Mouse (Mus musculus) liver, embryonic 14.5 days (tissue): ENCODE data around the gene Gimap9. TPM values are rescaled to one million over a fixed set of nuclear protein-coding genes. Genes with fewer than 3 reads are reported as not detected.
A peak's percentile ranks its signal among the peaks of the same experiment; 100 is the strongest.

Experiments used
- ATAC-seq: fragments of 200-750 bp; cut with Nextera tagmentation; 2 replicates; pipeline ENCODE4 v1.8.0; 2017; ENCODE audit warnings: moderate number of reproducible peaks, mild to moderate bottlenecking, moderate library complexity; ENCODE audit not compliant: insufficient read depth
- DNase-seq, 3 experiments: peaks; one replicate each; pipeline ENCODE4 v3.0.0-alpha.2; 2012 to 2013; ENCODE audit warnings: low read depth in 3 of 3, low spot score in 3 of 3
- H3K27ac ChIP-seq: fragments of 300-500 bp; sonication (generic); 2 replicates; pipeline ENCODE4 v1.5.1; 2014; ENCODE audit warnings: moderate library complexity, mild to moderate bottlenecking, control low read depth, inconsistent platforms
- H3K27me3 ChIP-seq: fragments of 300-500 bp; sonication (generic); 2 replicates; pipeline ENCODE4 v1.6.1; 2014; ENCODE audit warnings: mild to moderate bottlenecking, low read length, moderate library complexity; ENCODE audit not compliant: control insufficient read depth, insufficient read depth
- H3K36me3 ChIP-seq: fragments of 300-500 bp; sonication (generic); replicated peaks from 2 replicates; pipeline ENCODE4 v1.6.1; 2014; ENCODE audit warnings: low read depth; ENCODE audit not compliant: control insufficient read depth, insufficient read depth
- H3K4me1 ChIP-seq, 2 experiments: fragments of 200-500 bp in 1 of 2; fragments of 300-500 bp in 1 of 2; sonication (generic) in 1 of 2; replicated peaks; 2 replicates each; pipeline ENCODE4 v1.6.1; 2012 to 2014; ENCODE audit warnings: antibody characterized with exemption in 1 of 2, inconsistent platforms in 1 of 2, low read length in 1 of 2; ENCODE audit not compliant: control insufficient read depth in 2 of 2, insufficient read depth in 2 of 2
- H3K4me2 ChIP-seq: fragments of 300-500 bp; sonication (generic); 2 replicates; pipeline ENCODE4 v1.6.1; 2014; ENCODE audit warnings: low read depth, mild to moderate bottlenecking, control low read depth, moderate library complexity
- H3K4me3 ChIP-seq, 2 experiments: fragments of 200-500 bp in 1 of 2; fragments of 300-500 bp in 1 of 2; sonication (generic) in 1 of 2; 2 replicates each; pipeline ENCODE4 v1.5.1; 2012 to 2014; ENCODE audit warnings: low read depth in 2 of 2, low read length in 2 of 2, mild to moderate bottlenecking in 2 of 2, control low read depth in 1 of 2, inconsistent platforms in 1 of 2, moderate library complexity in 1 of 2; ENCODE audit not compliant: insufficient read depth in 1 of 2
- H3K9ac ChIP-seq: fragments of 300-500 bp; sonication (generic); replicated peaks from 2 replicates; pipeline ENCODE4 v1.6.1; 2014; ENCODE audit warnings: mild to moderate bottlenecking, control low read depth, moderate library complexity
- H3K9me3 ChIP-seq: fragments of 300-500 bp; sonication (generic); 2 replicates; pipeline ENCODE4 v1.6.1; 2016; ENCODE audit warnings: low read length, mixed read lengths; ENCODE audit not compliant: control insufficient read depth
- CTCF ChIP-seq: IDR thresholded peaks from 2 replicates; pipeline ENCODE4 v1.5.1; 2016; ENCODE audit warnings: antibody characterized with exemption, low read depth, control low read depth
- EP300 ChIP-seq: IDR thresholded peaks from 2 replicates; pipeline ENCODE4 v1.6.1; 2016; ENCODE audit warnings: antibody characterized with exemption, low read depth
- WGBS: fragments of 180-500 bp; shearing (Covaris S2); extraction: QIAGEN DNeasy Blood & Tissue Kit; methylation state at CpG from one replicate; pipeline ENCODE4 v1.1.7; 2014; ENCODE audit not compliant: insufficient replicate concordance; 5-methylcytosine and 5-hydroxymethylcytosine counted together
- polyA plus RNA-seq, 2 experiments: library from polyadenylated mRNA; depleted of rRNA in 1 of 2; stranded (reverse) in 1 of 2; unstranded in 1 of 2; fragments of >200 nt; fragmentation: Nextera tagmentation in 1 of 2; extraction: Ambion mirVana in 1 of 2; gene quantifications; 2 replicates each; pipeline versions ENCODE4 v1.2.1 to v1.2.3; 2012 to 2014

The Gimap9 gene
- polyA plus RNA-seq, 2 experiments = 7.2 to 8.0 TPM

DNA sequence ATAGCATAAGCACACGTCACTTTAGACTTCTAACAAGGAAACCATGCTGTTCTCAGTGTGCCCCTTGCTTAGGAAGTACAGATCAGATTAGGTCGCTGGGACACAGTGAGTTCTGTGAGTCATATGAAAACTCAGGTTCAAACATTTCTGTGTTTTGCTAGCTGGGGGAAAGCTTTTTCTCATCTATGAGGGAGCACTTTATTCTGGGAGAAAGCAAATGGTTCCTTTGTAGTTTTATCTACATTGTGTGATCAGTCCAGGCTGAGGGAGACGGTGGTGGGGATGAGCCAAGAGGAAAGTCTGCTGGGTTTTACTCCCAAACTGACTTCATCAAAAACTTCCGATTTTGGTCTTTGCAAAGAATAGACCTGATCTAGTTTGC is 29.6 kb upstream of the Gimap9 start:
- DNase-seq (no peak), ATAC-seq (no peak)
- no peak overlapping the region for H3K4me3 ChIP-seq
- H3K4me2 ChIP-seq = no peak overlapping the region
- no peak overlapping the region for H3K9ac ChIP-seq
- TF ChIP-seq EP300 (no peak), CTCF (no peak)
- 56% methylated on average over 4 of the region's 4 CpGs for whole genome bisulfite sequencing
- 0 out of 4 replicates have a peak, but pooled peaks cover 0 to 1% of the 10 kb centered on the region in 2 experiments for H3K4me1 ChIP-seq
- no peaks in the 10 kb centered on the region for H3K27me3 ChIP-seq
- no peaks in the 10 kb centered on the region for H3K9me3 ChIP-seq
- no peaks in the 10 kb centered on the region for H3K36me3 ChIP-seq
- no peak overlapping the region for H3K27ac ChIP-seq

DNA sequence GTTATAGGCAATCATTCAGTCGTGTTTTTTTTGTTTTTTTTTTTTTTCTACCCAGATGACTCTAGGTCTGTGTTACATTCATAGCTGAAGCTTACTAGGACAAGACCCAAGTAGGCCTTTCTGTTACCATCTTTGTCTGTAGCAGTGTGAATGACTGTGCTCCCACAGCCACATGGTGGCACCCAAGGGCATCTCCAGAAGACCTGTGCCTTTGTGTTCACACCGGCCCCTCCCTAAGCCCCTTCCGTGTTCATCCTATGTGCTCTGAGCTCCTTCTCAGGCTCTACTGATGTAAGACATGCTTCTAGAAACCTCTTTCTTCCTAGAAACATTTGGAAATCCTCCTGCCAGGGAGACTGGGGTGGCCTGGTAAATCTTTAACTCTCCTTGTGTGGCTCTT is 28.9 kb upstream of the Gimap9 start, which contains the start of gene Gimap8:
Gimap8 (plus strand) TSS at position 240 of the 400 bp plus-strand sequence.
- DNase-seq (no peak), ATAC-seq (no peak)
- Histone ChIP-seq H3K36me3 (no peaks in the 10 kb centered on the region), H3K9ac (no peak within 1 kb of the TSS), H3K27me3 (no peaks in the 10 kb centered on the region), H3K4me2 (0 out of 2 replicates have a peak within 1 kb of the TSS, but pooled peaks have one; percentile 5), H3K4me3 (no peak within 1 kb of the TSS), H3K27ac (no peak within 1 kb of the TSS), H3K4me1 (0 out of 4 replicates have a peak, but pooled peaks cover 0 to 1% of the 10 kb centered on the region in 2 experiments), H3K9me3 (no peaks in the 10 kb centered on the region)
- TF ChIP-seq CTCF (peak; percentile 66), EP300 (no peak)
- 10% methylated on average over 3 of the region's 3 CpGs for WGBS

DNA sequence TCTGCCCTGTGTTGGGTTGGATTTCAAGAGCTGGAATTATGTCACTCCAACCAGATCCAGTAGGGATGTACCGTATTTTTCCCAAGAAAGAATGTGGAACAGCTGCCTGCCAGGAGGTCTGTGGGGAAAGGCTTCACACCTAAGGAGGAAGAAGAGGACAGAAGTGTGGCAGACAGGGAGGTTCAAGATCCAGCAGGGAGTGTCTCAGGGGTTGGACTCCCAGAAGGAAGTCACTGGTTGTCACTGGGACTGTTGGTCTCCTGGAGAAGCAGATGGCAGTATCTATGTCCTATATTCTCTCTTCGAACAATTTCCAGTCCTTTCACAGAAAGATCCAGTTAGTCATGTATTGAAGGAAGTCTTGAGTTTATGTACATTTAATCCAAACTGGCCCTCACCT is 28.3 kb upstream of the Gimap9 start:
- Histone ChIP-seq H3K4me2 (no peak overlapping the region), H3K4me1 (0 out of 4 replicates have a peak, but pooled peaks cover 0 to 1% of the 10 kb centered on the region in 2 experiments), H3K9ac (no peak overlapping the region), H3K9me3 (no peaks in the 10 kb centered on the region), H3K27me3 (no peaks in the 10 kb centered on the region), H3K36me3 (no peaks in the 10 kb centered on the region), H3K4me3 (no peak overlapping the region), H3K27ac (no peak overlapping the region)
- 66% methylated on average over 2 of the region's 2 CpGs for WGBS
- TF ChIP-seq EP300 (no peak), CTCF (no peak)
- no peak for DNase-seq
- no peak for ATAC-seq

DNA sequence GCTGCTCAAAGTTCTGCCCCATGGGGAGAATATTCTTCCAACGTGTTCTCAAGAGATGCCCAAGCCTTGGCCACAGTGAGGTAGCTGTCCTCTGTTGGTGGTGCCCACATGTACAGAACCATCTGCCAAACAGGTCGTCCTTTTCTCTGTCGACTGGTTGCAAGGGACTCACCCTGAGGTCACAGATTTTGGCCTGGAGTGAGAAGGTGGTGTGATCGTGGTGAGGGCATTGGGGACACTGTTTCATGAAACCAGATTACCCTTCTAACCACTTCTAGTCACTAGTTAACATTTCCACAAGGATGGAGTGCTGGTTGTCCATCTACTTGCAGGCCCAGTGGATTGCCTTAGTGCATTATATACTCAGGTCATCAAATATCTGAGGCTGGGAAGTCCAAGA is 27.1 kb upstream of the Gimap9 start:
- WGBS = 63% methylated on average over 4 of the region's 4 CpGs
- Histone ChIP-seq H3K36me3 (no peaks in the 10 kb centered on the region), H3K4me3 (no peak overlapping the region), H3K4me2 (no peak overlapping the region), H3K27me3 (no peaks in the 10 kb centered on the region), H3K4me1 (0 out of 4 replicates have a peak, but pooled peaks cover 0 to 1% of the 10 kb centered on the region in 2 experiments), H3K9me3 (no peaks in the 10 kb centered on the region), H3K27ac (no peak overlapping the region), H3K9ac (no peak overlapping the region)
- ATAC-seq (no peak), DNase-seq (no peak)
- TF ChIP-seq EP300 (no peak), CTCF (no peak)

DNA sequence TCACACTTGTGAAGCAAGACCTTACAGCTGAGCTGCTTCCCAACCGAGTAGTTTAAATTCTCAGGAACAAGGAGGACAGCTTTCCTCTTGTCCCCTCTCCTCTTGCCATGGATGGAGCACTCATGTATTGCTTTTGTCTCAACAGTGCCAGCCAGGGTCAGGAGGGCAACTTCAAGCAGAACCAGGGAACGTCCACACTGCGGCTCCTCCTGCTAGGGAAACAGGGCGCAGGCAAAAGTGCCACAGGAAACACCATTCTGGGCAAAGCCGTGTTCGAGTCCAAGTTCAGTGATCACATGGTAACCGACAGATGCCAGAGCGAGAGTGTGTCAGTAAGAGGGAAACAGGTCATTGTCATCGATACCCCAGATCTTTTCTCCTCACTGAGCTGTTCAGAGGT is 25.9 kb upstream of the Gimap9 start:
- 71% methylated on average over 9 of the region's 9 CpGs for WGBS
- Histone ChIP-seq H3K4me2 (no peak overlapping the region), H3K4me3 (no peak overlapping the region), H3K4me1 (0 out of 4 replicates have a peak, but pooled peaks cover 0 to 1% of the 10 kb centered on the region in 2 experiments), H3K27me3 (no peaks in the 10 kb centered on the region), H3K27ac (no peak overlapping the region), H3K9me3 (no peaks in the 10 kb centered on the region), H3K9ac (no peak overlapping the region), H3K36me3 (no peaks in the 10 kb centered on the region)
- no peak for DNase-seq
- TF ChIP-seq EP300 (no peak), CTCF (no peak)
- ATAC-seq = no peak
